Mouse (Mus musculus): Measurements from ENCODE around the gene Megf11.

DNA sequence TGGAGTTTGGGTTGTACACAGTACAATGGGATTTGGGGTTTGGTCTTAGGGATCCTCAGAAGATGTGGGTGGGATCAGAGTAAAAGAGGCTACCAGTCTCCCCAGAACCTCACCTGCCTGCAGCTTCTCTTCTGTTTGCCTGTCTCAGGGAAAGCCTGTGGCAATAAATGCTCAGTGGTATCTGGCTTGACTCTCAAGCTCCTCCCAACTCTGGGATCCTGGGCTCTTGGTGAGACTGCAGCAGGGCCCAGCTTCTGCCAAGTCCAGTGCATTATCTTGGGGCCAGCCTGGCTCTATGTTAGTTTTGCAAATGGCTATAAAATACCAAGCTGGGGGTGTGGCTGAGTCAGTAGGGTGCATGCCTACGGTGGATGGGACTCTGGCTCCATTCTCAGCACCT is 165.9 kb downstream of the Megf11 start:
- no peak for TF ChIP-seq GATA1 (IDR thresholded peaks at IDR 0.05; ENCODE audit: borderline replicate concordance, low read length)
- no peak for TF ChIP-seq FLI1 (IDR thresholded peaks at IDR 0.05; ENCODE audit: low read length)

All from megakaryocyte, embryonic 14.5 days (primary cell).